Comparison of ENCODE assay signal across 9 mouse cellular contexts in genomic region chr10:56377966-56378647, GRCm38 (mm10). TPM values are rescaled to one million over a fixed set of nuclear protein-coding genes. Genes with fewer than 3 reads are reported as not detected.
DNase-seq lines count a peak whose midpoint lies in the region; ATAC-seq lines count a peak whose summit lies in the region.
"Had no signal": no experiment of that assay in that cellular context is flagged by ENCODE, and none has a peak within 500 bp of the region (broad histone marks: within the 10 kb centered on the region; RNA-seq: fewer than 3 reads in every experiment).

No protein-coding gene starts in this region.

- H3K9me3 ChIP-seq in heart, embryonic 14.5 days (ENCODE audit: control insufficient read depth, low read length), result no peaks in the 10 kb centered on the region
- H3K9me3 ChIP-seq in limb, embryonic 11.5 days (ENCODE audit: control insufficient read depth, low read length), result no peaks in the 10 kb centered on the region
- H3K9me3 ChIP-seq in midbrain, embryonic 14.5 days (ENCODE audit: control insufficient read depth, low read length), result no peaks in the 10 kb centered on the region

- DNase-seq in adrenal gland, adult 18-20 months (ENCODE audit: low spot score in 2 of 2), result peak; percentile 20 to 26
- DNase-seq in adrenal gland, postnatal 25 days, result no peak
- peak; percentile 65 for DNase-seq in 3T3-L1 (ENCODE audit: low read depth, low spot score)
- peak; percentile 70 for DNase-seq in limb, embryonic 11.5 days (ENCODE audit: low spot score)
- peak; percentile 62 for DNase-seq in midbrain, embryonic 14.5 days
- no peak for DNase-seq in ovary, postnatal 14 days (ENCODE audit: low spot score)

- peak overlapping the region; percentile 93 to 94 for H3K27ac ChIP-seq in heart, embryonic 14.5 days (replicated peaks in 1 of 2; ENCODE audit: control insufficient read depth in 1 of 2, insufficient read depth in 1 of 2, low read depth in 2 of 2, low read length in 2 of 2)
- H3K27ac ChIP-seq in limb, embryonic 11.5 days (replicated peaks; ENCODE audit: low read depth, low read length), result peak overlapping the region; percentile 78
- H3K27ac ChIP-seq in midbrain, embryonic 14.5 days (replicated peaks; ENCODE audit: low read depth, low read length), result peak overlapping the region; percentile 45

- WGBS in heart, embryonic 14.5 days, result under 1% methylated on average over 25 of the region's 25 CpGs
- WGBS in limb, embryonic 11.5 days, result under 1% methylated on average over 25 of the region's 25 CpGs
- WGBS in midbrain, embryonic 14.5 days, result under 1% methylated on average over 25 of the region's 25 CpGs

- H3K4me2 ChIP-seq in heart, embryonic 14.5 days (ENCODE audit: low read length), result peak overlapping the region; percentile 66
- H3K4me2 ChIP-seq in limb, embryonic 11.5 days (ENCODE audit: low read depth, severe bottlenecking), result peak overlapping the region; percentile 71
- peak overlapping the region; percentile 94 for H3K4me2 ChIP-seq in midbrain, embryonic 14.5 days (ENCODE audit: low read length)

- peak; percentile 20 for ATAC-seq in common myeloid progenitor, adult 5-6 weeks (replicated peaks; ENCODE audit: low read depth, poor library complexity, severe bottlenecking)
- ATAC-seq in heart, embryonic 14.5 days (ENCODE audit: insufficient number of reproducible peaks, insufficient read depth, low FRiP score, low read depth), result 0 out of 2 replicates have a peak, but pooled peaks have one; percentile 12
- 0 out of 2 replicates have a peak, but pooled peaks have one; percentile 7 for ATAC-seq in limb, embryonic 11.5 days (ENCODE audit: insufficient number of reproducible peaks, low FRiP score, low TSS enrichment, low read depth)
- ATAC-seq in midbrain, embryonic 14.5 days (ENCODE audit: low FRiP score, low TSS enrichment), result peak; percentile 7; the same call in 1 of the 2 replicates

- H3K36me3 ChIP-seq in heart, embryonic 14.5 days (ENCODE audit: control insufficient read depth, insufficient read depth, low read length), result peaks cover 8% of the 10 kb centered on the region; the same call in 1 of the 2 replicates
- no peaks in the 10 kb centered on the region for H3K36me3 ChIP-seq in limb, embryonic 11.5 days (ENCODE audit: control insufficient read depth, insufficient read depth, low read length)
- H3K36me3 ChIP-seq in midbrain, embryonic 14.5 days (ENCODE audit: control insufficient read depth, insufficient read depth, low read length), result no peaks in the 10 kb centered on the region
- H3K36me3 ChIP-seq: G1E had no signal

- H3K4me3 ChIP-seq in heart, embryonic 14.5 days (ENCODE audit: control insufficient read depth in 1 of 2, insufficient read depth in 1 of 2, low read depth in 1 of 2, low read length in 2 of 2), result peak overlapping the region; percentile 75
- peak overlapping the region; percentile 75 for H3K4me3 ChIP-seq in limb, embryonic 11.5 days (ENCODE audit: low read depth, low read length)
- peak overlapping the region; percentile 49 for H3K4me3 ChIP-seq in midbrain, embryonic 14.5 days (replicated peaks; ENCODE audit: low read depth, low read length)

- H3K9ac ChIP-seq in heart, embryonic 14.5 days (ENCODE audit: low read length), result peak overlapping the region; percentile 97
- peak overlapping the region; percentile 98 for H3K9ac ChIP-seq in limb, embryonic 11.5 days (ENCODE audit: low read length)
- peak overlapping the region; percentile 55 for H3K9ac ChIP-seq in midbrain, embryonic 14.5 days (replicated peaks; ENCODE audit: low read length)

- no peaks in the 10 kb centered on the region for H3K27me3 ChIP-seq in heart, embryonic 14.5 days (ENCODE audit: control insufficient read depth, insufficient read depth, low read length)
- H3K27me3 ChIP-seq in limb, embryonic 11.5 days (ENCODE audit: control insufficient read depth, insufficient read depth, low read length), result no peaks in the 10 kb centered on the region
- peaks cover 14% of the 10 kb centered on the region for H3K27me3 ChIP-seq in midbrain, embryonic 14.5 days (ENCODE audit: control insufficient read depth, insufficient read depth, low read length)

- H3K4me1 ChIP-seq in heart, embryonic 14.5 days (ENCODE audit: control insufficient read depth in 2 of 2, insufficient read depth in 2 of 2, low read length in 2 of 2), result peaks cover 2 to 17% of the 10 kb centered on the region in 2 experiments; a peak in 2 of 4 replicates
- 0 out of 2 replicates have a peak, but pooled peaks cover 3% of the 10 kb centered on the region for H3K4me1 ChIP-seq in limb, embryonic 11.5 days (ENCODE audit: control insufficient read depth, insufficient read depth, low read length)
- H3K4me1 ChIP-seq in midbrain, embryonic 14.5 days (ENCODE audit: control insufficient read depth, insufficient read depth, low read length), result peaks cover 9% of the 10 kb centered on the region; the same call in 1 of the 2 replicates

RNA-seq across cellular contexts. Expression of gene Gja1, which starts 1.0 kb away (rescaled TPM):
- total RNA-seq in adrenal gland, adult 18-20 months (2021), result 100 to 1,000 TPM; 190 to 409 TPM
- total RNA-seq in adrenal gland, postnatal 25 days (2021), result 261 and 330 TPM in 2 replicates
- total RNA-seq in common myeloid progenitor, adult 5-6 weeks (2017), result 14.8 and 16.1 TPM in 2 replicates
- 478 and 500 TPM in 2 replicates for polyA plus RNA-seq in heart, embryonic 14.5 days (2014; fragmentation: Nextera tagmentation; extraction: Ambion mirVana)
- 333 and 343 TPM in 2 replicates for polyA plus RNA-seq in limb, embryonic 11.5 days (2014; fragmentation: Nextera tagmentation; extraction: Ambion mirVana)
- polyA plus RNA-seq in midbrain, embryonic 14.5 days (2014; fragmentation: Nextera tagmentation; extraction: Ambion mirVana), result 14.1 and 90.0 TPM in 2 replicates
- polyA plus RNA-seq: G1E had no signal

Comparison
In these comparisons a context has a peak if more than half of its experiments do, and no peak if none do; other contexts are left out.
1. DNase-seq: peak in adrenal gland, adult 18-20 months (2 of 2), 3T3-L1 (single experiment), limb, embryonic 11.5 days (single experiment) and midbrain, embryonic 14.5 days (single experiment); none in adrenal gland, postnatal 25 days (single experiment) and ovary, postnatal 14 days (single experiment).
2. RNA of gene Gja1, which starts 1.0 kb away (total RNA-seq): 190 to 409 TPM in adrenal gland, adult 18-20 months and 261 to 330 TPM in adrenal gland, postnatal 25 days; 14.8 to 16.1 TPM in common myeloid progenitor, adult 5-6 weeks; every median in the first group is over 10 times any median in the second.
3. Peak in every context shown above with its lines, with median percentiles within 50 percentile points of each other: ATAC-seq, H3K27ac ChIP-seq, H3K4me2 ChIP-seq, H3K4me3 ChIP-seq and H3K9ac ChIP-seq.